Mouse (Mus musculus): Measurements from ENCODE around the gene Peg3.
A peak's percentile ranks its signal among the peaks of the same experiment; 100 is the strongest.

Peg3 gene

GRCm38 (mm10) chr7:6708451-6709180 is 21.6 kb downstream of the Peg3 start:
- DNase-seq: no peak

- DNase-seq: no peak
Observed at GRCm38 (mm10) chr7:6707416-6708015, 22.7 kb downstream of the Peg3 start.

GRCm38 (mm10) chr7:6699230-6699629 is 31.0 kb downstream of the Peg3 start:
- DNase-seq: no peak

GRCm38 (mm10) chr7:6696241-6697045 is 33.8 kb downstream of the Peg3 start, which contains the start of gene Zim1:
TSS of gene Zim1 (minus strand) at chr7:6696450.
- DNase-seq: peak; percentile 80

- no peak for DNase-seq
Observed at GRCm38 (mm10) chr7:6685511-6685910, 44.7 kb downstream of the Peg3 start.

- DNase-seq: no peak
Observed at GRCm38 (mm10) chr7:6666726-6667125, 63.5 kb downstream of the Peg3 start.

- no peak for DNase-seq
Observed at GRCm38 (mm10) chr7:6663430-6663829, 66.8 kb downstream of the Peg3 start.

- DNase-seq: no peak
Observed at GRCm38 (mm10) chr7:6659605-6660004, 70.6 kb downstream of the Peg3 start.

GRCm38 (mm10) chr7:6658606-6659005 is 71.6 kb downstream of the Peg3 start:
- DNase-seq: no peak

Measured in cerebellum, adult 11-12 months (tissue).